Mouse (Mus musculus) adrenal gland, adult 2 months (tissue): ENCODE measurements around the gene Adm. TPM values are rescaled to one million over a fixed set of nuclear protein-coding genes. Genes with fewer than 3 reads are reported as not detected.

Experiments
- DNase-seq: peaks from one replicate; pipeline ENCODE4 v3.0.0; 2021
- polyA plus RNA-seq: library from polyadenylated mRNA; depleted of rRNA; stranded (reverse); fragments of >200 nt; gene quantifications from 2 replicates; pipeline ENCODE4 v1.2.3, GENCODE M21; 2012; rRNA removed
- total RNA-seq, 2 experiments: library from RNA; stranded (reverse); gene quantifications; 2 replicates each; pipeline ENCODE4 v1.2.3; 2021

Gene Adm
- total and polyA plus RNA-seq, 3 experiments = 11.7 to 31.5 (median 12.0) TPM

GRCm38 (mm10) chr7:110658378-110658928 is 31.0 kb downstream of the Adm start:
- no peak for DNase-seq

DNA sequence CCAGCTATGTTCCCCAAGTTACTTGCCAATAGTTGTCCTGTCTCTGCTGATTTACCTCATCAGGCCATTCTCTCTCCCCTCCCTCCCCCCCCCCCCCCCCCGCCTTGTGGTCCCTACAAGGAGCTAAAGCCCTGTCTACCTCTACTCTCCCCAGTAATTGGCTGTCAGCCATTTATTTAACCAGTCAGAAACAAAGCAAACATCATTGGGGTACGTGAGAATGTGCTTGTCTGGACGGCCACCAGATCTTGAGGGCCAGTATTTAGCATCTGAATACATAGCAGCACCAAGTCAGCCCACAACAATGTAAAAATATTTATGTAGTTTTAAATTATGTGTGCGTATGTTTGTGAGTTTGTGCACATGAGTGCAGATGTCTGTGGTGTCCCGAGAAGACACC is 39.1 kb downstream of the Adm start:
- DNase-seq = no peak

- no peak for DNase-seq
Observed at GRCm38 (mm10) chr7:110668247-110668646, 40.8 kb downstream of the Adm start.

DNA sequence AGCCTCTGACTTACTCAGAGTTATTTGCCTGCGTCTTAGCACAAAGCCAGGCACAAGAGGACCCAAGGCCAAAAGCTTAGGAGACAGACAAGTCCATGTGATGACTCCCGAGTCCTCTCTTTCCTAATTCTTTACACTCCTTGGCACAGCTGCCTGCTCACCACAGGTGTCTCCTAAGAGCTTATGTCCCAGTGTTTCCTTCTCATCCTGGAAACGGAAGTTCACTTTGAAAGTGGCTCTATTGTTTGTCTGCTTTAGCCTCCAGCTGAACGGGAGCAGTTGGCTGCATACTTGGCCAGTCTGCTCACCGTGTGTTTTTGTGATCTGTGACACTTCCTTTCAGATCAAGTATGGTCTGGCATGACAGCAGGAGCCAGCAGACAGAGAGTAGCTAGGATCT is 41.3 kb downstream of the Adm start:
- DNase-seq = peak; percentile 51

GRCm38 (mm10) chr7:110671121-110671680 is 43.7 kb downstream of the Adm start:
- DNase-seq = no peak

Other genes starting within 250 kb of the Adm start
- gene Sbf2, start 12.7 kb upstream of the Adm start, total RNA-seq = 10 to 100 TPM; 42.6 to 43.8 TPM
- gene Sbf2, start 12.7 kb upstream of the Adm start, polyA plus RNA-seq = 7.3 and 8.0 TPM in 2 replicates
- gene Ampd3, start 140.5 kb downstream of the Adm start, total RNA-seq = 10 to 100 TPM; 15.4 to 26.2 TPM
- gene Ampd3, start 140.5 kb downstream of the Adm start, polyA plus RNA-seq = 15.6 and 16.1 TPM in 2 replicates
- 10 to 100 TPM; 56.0 to 56.3 TPM for gene Rnf141, start 216.8 kb downstream of the Adm start, total RNA-seq
- gene Rnf141, start 216.8 kb downstream of the Adm start, polyA plus RNA-seq = 9.9 and 10.8 TPM in 2 replicates
- 10 to 100 TPM in 1 of 2 experiments, 1 to 10 TPM in 1; 9.7 to 12.5 TPM for gene Lyve1, start 235.6 kb downstream of the Adm start, total RNA-seq
- 4.0 and 4.9 TPM in 2 replicates for gene Lyve1, start 235.6 kb downstream of the Adm start, polyA plus RNA-seq